Mouse (Mus musculus): ENCODE data around the gene Ly75. TPM values are rescaled to one million over a fixed set of nuclear protein-coding genes. Genes with fewer than 3 reads are reported as not detected.

Ly75 gene
- total RNA-seq, 2 experiments from 2014 or later = 6.7 to 10.0 TPM

DNA sequence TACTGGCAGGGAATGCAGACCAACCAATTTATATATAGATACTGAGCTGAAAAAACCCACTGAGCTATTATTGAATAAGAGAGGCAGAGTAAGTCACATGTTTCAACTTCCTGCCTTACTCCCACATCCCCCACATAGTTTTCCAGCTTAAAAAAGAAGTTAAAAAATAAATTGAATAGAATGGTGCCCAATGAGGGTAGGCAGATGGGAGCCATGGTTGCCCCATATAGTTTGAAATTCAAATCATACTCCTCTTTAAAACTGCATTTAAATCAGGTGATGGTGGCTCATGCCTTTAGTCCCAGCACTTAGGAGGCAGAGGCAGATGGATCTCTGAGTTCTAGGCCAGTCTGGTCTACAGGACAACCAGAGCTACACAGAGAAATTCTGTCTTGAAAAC lies 129.6 kb downstream of the Ly75 start:
- ATAC-seq (ENCODE audit: poor library complexity, severe bottlenecking) = no peak

- no peak for ATAC-seq (ENCODE audit: poor library complexity, severe bottlenecking)
Observed at GRCm38 (mm10) chr2:60252782-60253181, 130.3 kb downstream of the Ly75 start.

Other genes starting within 250 kb of the Ly75 start
- gene Baz2b, start 173.5 kb downstream of the Ly75 start, total RNA-seq (2015) = 87.2 and 95.6 TPM in 2 replicates
- gene Baz2b, start 173.5 kb downstream of the Ly75 start, total RNA-seq (2017) = 129 and 133 TPM in 2 replicates
- gene March7, start 173.4 kb downstream of the Ly75 start, total RNA-seq (2015) = 80.4 and 93.0 TPM in 2 replicates
- gene March7, start 173.4 kb downstream of the Ly75 start, total RNA-seq (2017) = 93.9 and 97.7 TPM in 2 replicates
- 66.5 and 80.8 TPM in 2 replicates for gene Cd302, start 98.8 kb downstream of the Ly75 start, total RNA-seq (2015)
- 29.1 and 36.1 TPM in 2 replicates for gene Cd302, start 98.8 kb downstream of the Ly75 start, total RNA-seq (2017)
- gene Pla2r1, start 170.0 kb upstream of the Ly75 start, total RNA-seq (2015) = not detected in 2 replicates
- not detected in 2 replicates for gene Pla2r1, start 170.0 kb upstream of the Ly75 start, total RNA-seq (2017)